22 mouse cellular contexts compared by ENCODE assay signal in the genomic region with DNA sequence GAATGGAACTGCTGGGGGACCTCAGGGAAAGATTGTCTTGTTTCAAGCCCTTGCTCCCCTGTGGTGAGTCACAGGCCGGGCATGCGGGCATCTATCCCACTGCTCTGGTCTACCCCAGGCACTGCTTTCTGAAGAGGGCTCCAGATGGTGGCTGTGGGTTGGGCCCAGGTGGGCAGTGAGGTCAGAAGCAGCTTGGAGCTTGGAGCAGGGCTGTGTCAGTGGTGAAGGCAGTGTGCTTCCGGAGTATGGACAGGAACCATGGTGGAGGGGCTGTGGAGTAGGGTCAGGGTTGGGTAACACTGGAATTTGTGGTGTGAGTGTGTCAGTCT. TPM values are rescaled to one million over a fixed set of nuclear protein-coding genes. Genes with fewer than 3 reads are reported as not detected.
DNase-seq lines count a peak whose midpoint lies in the region; ATAC-seq lines count a peak whose summit lies in the region.
"Had no signal": no experiment of that assay in that cellular context is flagged by ENCODE, and none has a peak within 500 bp of the region (broad histone marks: within the 10 kb centered on the region; RNA-seq: fewer than 3 reads in every experiment).

No protein-coding gene starts in this region.

- no peak for DNase-seq in heart, postnatal 10 days
- no peak for DNase-seq in neural tube, embryonic 11.5 days (ENCODE audit: low spot score)
- no peak for DNase-seq in ovary, postnatal 36 days (ENCODE audit: low spot score)
- DNase-seq in hindbrain, embryonic 14.5 days (ENCODE audit: low spot score): no peak
- DNase-seq: adrenal gland, postnatal 14 days; B cell, adult 2 months; cerebellum, postnatal 10 days; heart, postnatal 4 days; kidney, adult 18-20 months; kidney, postnatal 25 days; left cerebral cortex, postnatal 4 days; liver, embryonic 13.5 days; lung, embryonic 14.5 days; right cerebral cortex, postnatal 25 days; thymus, postnatal 14 days had no signal

- no peak overlapping the region for H3K9ac ChIP-seq in heart, embryonic 15.5 days
- H3K9ac ChIP-seq in neural tube, embryonic 11.5 days (ENCODE audit: low read length): peak overlapping the region; percentile 1; the same call in 1 of the 2 replicates
- H3K9ac ChIP-seq in neural tube, embryonic 15.5 days (replicated peaks): no peak overlapping the region
- no peak overlapping the region for H3K9ac ChIP-seq in limb, embryonic 15.5 days
- no peak overlapping the region for H3K9ac ChIP-seq in hindbrain, embryonic 14.5 days
- H3K9ac ChIP-seq: heart, embryonic 12.5 days; liver, embryonic 13.5 days; lung, embryonic 14.5 days; midbrain, embryonic 12.5 days had no signal

- WGBS in heart, embryonic 15.5 days: 63% methylated on average over 3 of the region's 3 CpGs
- 54% methylated on average over 3 of the region's 3 CpGs for WGBS in neural tube, embryonic 11.5 days
- WGBS in neural tube, embryonic 15.5 days: 49% methylated on average over 3 of the region's 3 CpGs
- 71% methylated on average over 3 of the region's 3 CpGs for WGBS in limb, embryonic 15.5 days
- WGBS in hindbrain, embryonic 14.5 days: 62% methylated on average over 3 of the region's 3 CpGs

- H3K27me3 ChIP-seq in heart, embryonic 15.5 days: 0 out of 2 replicates have a peak, but pooled peaks cover 3% of the 10 kb centered on the region
- H3K27me3 ChIP-seq in neural tube, embryonic 11.5 days (ENCODE audit: control insufficient read depth, insufficient read depth, low read length): no peaks in the 10 kb centered on the region
- no peaks in the 10 kb centered on the region for H3K27me3 ChIP-seq in neural tube, embryonic 15.5 days (replicated peaks)
- H3K27me3 ChIP-seq in limb, embryonic 15.5 days: no peaks in the 10 kb centered on the region
- H3K27me3 ChIP-seq in hindbrain, embryonic 14.5 days (ENCODE audit: control insufficient read depth, insufficient read depth, low read length): no peaks in the 10 kb centered on the region
- H3K27me3 ChIP-seq: heart, embryonic 12.5 days; liver, embryonic 13.5 days; midbrain, embryonic 12.5 days had no signal

- no peak overlapping the region for H3K4me3 ChIP-seq in heart, embryonic 15.5 days
- no peak overlapping the region for H3K4me3 ChIP-seq in neural tube, embryonic 11.5 days (ENCODE audit: low read depth, low read length)
- no peak overlapping the region for H3K4me3 ChIP-seq in neural tube, embryonic 15.5 days (replicated peaks)
- H3K4me3 ChIP-seq in limb, embryonic 15.5 days: no peak overlapping the region
- H3K4me3 ChIP-seq in hindbrain, embryonic 14.5 days (replicated peaks; ENCODE audit: low read length): no peak overlapping the region
- H3K4me3 ChIP-seq: heart, embryonic 12.5 days; liver, embryonic 13.5 days; midbrain, embryonic 12.5 days had no signal

- peaks cover 14% of the 10 kb centered on the region for H3K4me1 ChIP-seq in heart, embryonic 15.5 days (replicated peaks)
- no peaks in the 10 kb centered on the region for H3K4me1 ChIP-seq in neural tube, embryonic 11.5 days (ENCODE audit: control insufficient read depth, insufficient read depth, low read length)
- no peaks in the 10 kb centered on the region for H3K4me1 ChIP-seq in neural tube, embryonic 15.5 days
- H3K4me1 ChIP-seq in limb, embryonic 15.5 days: peaks cover 35% of the 10 kb centered on the region
- no peaks in the 10 kb centered on the region for H3K4me1 ChIP-seq in hindbrain, embryonic 14.5 days (replicated peaks; ENCODE audit: control insufficient read depth, insufficient read depth, low read length)
- H3K4me1 ChIP-seq: liver, embryonic 13.5 days; midbrain, embryonic 12.5 days had no signal

- 0 out of 2 replicates have a peak overlapping the region, but pooled peaks have one; percentile 27 for H3K27ac ChIP-seq in heart, embryonic 15.5 days
- no peak overlapping the region for H3K27ac ChIP-seq in neural tube, embryonic 11.5 days (ENCODE audit: low read depth, low read length)
- no peak overlapping the region for H3K27ac ChIP-seq in neural tube, embryonic 15.5 days (replicated peaks)
- H3K27ac ChIP-seq in limb, embryonic 15.5 days: 0 out of 2 replicates have a peak overlapping the region, but pooled peaks have one; percentile 11
- H3K27ac ChIP-seq in hindbrain, embryonic 14.5 days: no peak overlapping the region
- H3K27ac ChIP-seq: liver, embryonic 13.5 days; macrophage; midbrain, embryonic 12.5 days had no signal

- no peaks in the 10 kb centered on the region for H3K36me3 ChIP-seq in heart, embryonic 15.5 days
- H3K36me3 ChIP-seq in neural tube, embryonic 11.5 days (ENCODE audit: control insufficient read depth, insufficient read depth, low read length): no peaks in the 10 kb centered on the region
- no peaks in the 10 kb centered on the region for H3K36me3 ChIP-seq in neural tube, embryonic 15.5 days
- no peaks in the 10 kb centered on the region for H3K36me3 ChIP-seq in limb, embryonic 15.5 days
- H3K36me3 ChIP-seq in hindbrain, embryonic 14.5 days (replicated peaks; ENCODE audit: control insufficient read depth, insufficient read depth): no peaks in the 10 kb centered on the region
- H3K36me3 ChIP-seq: heart, embryonic 12.5 days; liver, embryonic 13.5 days; midbrain, embryonic 12.5 days had no signal

- H3K4me2 ChIP-seq in heart, embryonic 15.5 days: no peak overlapping the region
- no peak overlapping the region for H3K4me2 ChIP-seq in neural tube, embryonic 11.5 days (ENCODE audit: low read depth)
- no peak overlapping the region for H3K4me2 ChIP-seq in neural tube, embryonic 15.5 days
- no peak overlapping the region for H3K4me2 ChIP-seq in limb, embryonic 15.5 days
- H3K4me2 ChIP-seq in hindbrain, embryonic 14.5 days (replicated peaks): no peak overlapping the region
- H3K4me2 ChIP-seq: heart, embryonic 12.5 days; liver, embryonic 13.5 days; lung, embryonic 14.5 days; midbrain, embryonic 12.5 days had no signal

- intact Hi-C loops in heart, postnatal 10 days (cut with DNase I): no loop called here

- ATAC-seq in heart, embryonic 15.5 days (replicated peaks; ENCODE audit: insufficient number of reproducible peaks, insufficient read depth, low FRiP score, low read depth): no peak
- no peak for ATAC-seq in neural tube, embryonic 11.5 days (ENCODE audit: insufficient read depth, low FRiP score, low TSS enrichment)
- ATAC-seq in neural tube, embryonic 15.5 days (ENCODE audit: low FRiP score): no peak
- no peak for ATAC-seq in limb, embryonic 15.5 days (ENCODE audit: insufficient number of reproducible peaks, low FRiP score, low TSS enrichment, low read depth)
- ATAC-seq in hindbrain, embryonic 14.5 days (ENCODE audit: low FRiP score): no peak
- ATAC-seq: forebrain, embryonic 16.5 days had no signal

- H3K9me3 ChIP-seq in heart, embryonic 15.5 days (replicated peaks): no peaks in the 10 kb centered on the region
- no peaks in the 10 kb centered on the region for H3K9me3 ChIP-seq in neural tube, embryonic 11.5 days (ENCODE audit: control insufficient read depth, low read length)
- no peaks in the 10 kb centered on the region for H3K9me3 ChIP-seq in neural tube, embryonic 15.5 days (replicated peaks)
- no peaks in the 10 kb centered on the region for H3K9me3 ChIP-seq in limb, embryonic 15.5 days
- no peaks in the 10 kb centered on the region for H3K9me3 ChIP-seq in hindbrain, embryonic 14.5 days (ENCODE audit: control insufficient read depth, low read length)
- H3K9me3 ChIP-seq: heart, embryonic 12.5 days; liver, embryonic 13.5 days; midbrain, embryonic 12.5 days had no signal

RNA-seq across cellular contexts. Expression of gene 6030408B16Rik, which starts 36.5 kb away (rescaled TPM):
- polyA plus RNA-seq in heart, embryonic 15.5 days (2015; fragmentation: Nextera tagmentation; extraction: Ambion mirVana): 3.1 and 4.8 TPM in 2 replicates
- 1 to 10 TPM; 2.3 to 3.6 TPM for total RNA-seq in heart, postnatal 10 days (2021)
- 0.33 and 0.42 TPM in 2 replicates for polyA plus RNA-seq in neural tube, embryonic 11.5 days (2014; fragmentation: Nextera tagmentation; extraction: Ambion mirVana)
- 0.44 and 0.63 TPM in 2 replicates for polyA plus RNA-seq in neural tube, embryonic 15.5 days (2015; fragmentation: Nextera tagmentation; extraction: Ambion mirVana)
- polyA plus RNA-seq in limb, embryonic 15.5 days (2015; fragmentation: Nextera tagmentation; extraction: Ambion mirVana): 0.50 and 0.84 TPM in 2 replicates
- 0.23 and 0.37 TPM in 2 replicates for polyA plus RNA-seq in hindbrain, embryonic 14.5 days (2014; fragmentation: Nextera tagmentation; extraction: Ambion mirVana)
- polyA plus RNA-seq: macrophage had no signal

RNA-seq across cellular contexts. Expression of gene Krt80, which starts 40.4 kb away (rescaled TPM):
- 7.4 and 8.1 TPM in 2 replicates for polyA plus RNA-seq in heart, embryonic 15.5 days (2015; fragmentation: Nextera tagmentation; extraction: Ambion mirVana)
- 1 to 10 TPM; 1.7 to 2.2 TPM for total RNA-seq in heart, postnatal 10 days (2021)
- polyA plus RNA-seq in neural tube, embryonic 11.5 days (2014; fragmentation: Nextera tagmentation; extraction: Ambion mirVana): not detected in 2 replicates
- 0.12 and 0.41 TPM in 2 replicates for polyA plus RNA-seq in neural tube, embryonic 15.5 days (2015; fragmentation: Nextera tagmentation; extraction: Ambion mirVana)
- polyA plus RNA-seq in limb, embryonic 15.5 days (2015; fragmentation: Nextera tagmentation; extraction: Ambion mirVana): 22.6 and 25.3 TPM in 2 replicates
- 0.11 TPM in 1 of 2 replicates, not detected in the other for polyA plus RNA-seq in hindbrain, embryonic 14.5 days (2014; fragmentation: Nextera tagmentation; extraction: Ambion mirVana)

RNA-seq across cellular contexts. Expression of gene Atg101, which starts 45.5 kb away (rescaled TPM):
- 52.0 and 59.9 TPM in 2 replicates for polyA plus RNA-seq in heart, embryonic 15.5 days (2015; fragmentation: Nextera tagmentation; extraction: Ambion mirVana)
- 10 to 100 TPM; 24.1 to 28.2 TPM for total RNA-seq in heart, postnatal 10 days (2021)
- 69.5 and 74.4 TPM in 2 replicates for polyA plus RNA-seq in neural tube, embryonic 11.5 days (2014; fragmentation: Nextera tagmentation; extraction: Ambion mirVana)
- polyA plus RNA-seq in neural tube, embryonic 15.5 days (2015; fragmentation: Nextera tagmentation; extraction: Ambion mirVana): 77.2 TPM in 2 replicates
- 69.7 and 69.9 TPM in 2 replicates for polyA plus RNA-seq in limb, embryonic 15.5 days (2015; fragmentation: Nextera tagmentation; extraction: Ambion mirVana)
- 65.4 and 66.3 TPM in 2 replicates for polyA plus RNA-seq in hindbrain, embryonic 14.5 days (2014; fragmentation: Nextera tagmentation; extraction: Ambion mirVana)

Comparison
In these comparisons a context has a peak if more than half of its experiments do, and no peak if none do; other contexts are left out.
1. H3K27ac ChIP-seq: peak in heart, embryonic 15.5 days (single experiment) and limb, embryonic 15.5 days (single experiment); none in neural tube, embryonic 11.5 days (single experiment), neural tube, embryonic 15.5 days (single experiment) and hindbrain, embryonic 14.5 days (single experiment).